Mouse (Mus musculus): ENCODE results near the gene Pde5a. TPM values are rescaled to one million over a fixed set of nuclear protein-coding genes. Genes with fewer than 3 reads are reported as not detected.

The Pde5a gene
- polyA plus RNA-seq, 1 experiment, result 0.62 TPM

- H3K27ac ChIP-seq (ENCODE audit: control insufficient read depth, insufficient read depth, low read depth, low read length), result no peak overlapping the region
- H3K4me3 ChIP-seq (ENCODE audit: control insufficient read depth, low read depth, low read length), result no peak overlapping the region
- H3K36me3 ChIP-seq (ENCODE audit: control insufficient read depth, insufficient read depth, low read length), result no peaks in the 10 kb centered on the region
- H3K27me3 ChIP-seq (ENCODE audit: control insufficient read depth, insufficient read depth, low read length), result no peaks in the 10 kb centered on the region
- peaks cover 3% of the 10 kb centered on the region; the same call in 1 of the 2 replicates for H3K4me1 ChIP-seq (ENCODE audit: control insufficient read depth, insufficient read depth, low read length)
- no peak for TF ChIP-seq CTCF (IDR thresholded peaks at IDR 0.05; ENCODE audit: control insufficient read depth, insufficient read depth, insufficient replicate concordance, low read depth, low read length)
- no peak for TF ChIP-seq POLR2A (IDR thresholded peaks at IDR 0.05; ENCODE audit: control insufficient read depth, low read depth, low read length)
These were observed 71.3 kb downstream of the Pde5a start for GRCm38 (mm10) chr3:122800050-122800449.

- no peak overlapping the region for H3K4me3 ChIP-seq (ENCODE audit: control insufficient read depth, low read depth, low read length)
- H3K27me3 ChIP-seq (ENCODE audit: control insufficient read depth, insufficient read depth, low read length), result no peaks in the 10 kb centered on the region
- no peak overlapping the region for H3K27ac ChIP-seq (ENCODE audit: control insufficient read depth, insufficient read depth, low read depth, low read length)
- no peak for TF ChIP-seq CTCF (IDR thresholded peaks at IDR 0.05; ENCODE audit: control insufficient read depth, insufficient read depth, insufficient replicate concordance, low read depth, low read length)
- TF ChIP-seq POLR2A (IDR thresholded peaks at IDR 0.05; ENCODE audit: control insufficient read depth, low read depth, low read length), result no peak
- no peaks in the 10 kb centered on the region for H3K36me3 ChIP-seq (ENCODE audit: control insufficient read depth, insufficient read depth, low read length)
- H3K4me1 ChIP-seq (ENCODE audit: control insufficient read depth, insufficient read depth, low read length), result peaks cover 3% of the 10 kb centered on the region; the same call in 1 of the 2 replicates
These were observed 72.0 kb downstream of the Pde5a start for GRCm38 (mm10) chr3:122800553-122801435.

- Histone ChIP-seq H3K4me1 (ENCODE audit: control insufficient read depth, insufficient read depth, low read length) (peaks cover 3% of the 10 kb centered on the region; the same call in 1 of the 2 replicates), H3K27ac (ENCODE audit: control insufficient read depth, insufficient read depth, low read depth, low read length) (no peak overlapping the region), H3K27me3 (ENCODE audit: control insufficient read depth, insufficient read depth, low read length) (no peaks in the 10 kb centered on the region), H3K4me3 (ENCODE audit: control insufficient read depth, low read depth, low read length) (peak overlapping the region; percentile 79), H3K36me3 (ENCODE audit: control insufficient read depth, insufficient read depth, low read length) (no peaks in the 10 kb centered on the region)
- TF ChIP-seq POLR2A (IDR thresholded peaks at IDR 0.05; ENCODE audit: control insufficient read depth, low read depth, low read length) (peak; percentile 49; the same call in 1 of the 2 replicates), CTCF (IDR thresholded peaks at IDR 0.05; ENCODE audit: control insufficient read depth, insufficient read depth, insufficient replicate concordance, low read depth, low read length) (no peak)
These were observed 72.9 kb downstream of the Pde5a start for GRCm38 (mm10) chr3:122801436-122802221.

GRCm38 (mm10) chr3:122807313-122807712, 78.6 kb downstream of the Pde5a start:
- H3K4me3 ChIP-seq (ENCODE audit: control insufficient read depth, low read depth, low read length), result no peak overlapping the region
- TF ChIP-seq CTCF (IDR thresholded peaks at IDR 0.05; ENCODE audit: control insufficient read depth, insufficient read depth, insufficient replicate concordance, low read depth, low read length) (no peak), POLR2A (IDR thresholded peaks at IDR 0.05; ENCODE audit: control insufficient read depth, low read depth, low read length) (no peak)
- no peaks in the 10 kb centered on the region for H3K27me3 ChIP-seq (ENCODE audit: control insufficient read depth, insufficient read depth, low read length)
- no peak overlapping the region for H3K27ac ChIP-seq (ENCODE audit: control insufficient read depth, insufficient read depth, low read depth, low read length)
- H3K4me1 ChIP-seq (ENCODE audit: control insufficient read depth, insufficient read depth, low read length), result no peaks in the 10 kb centered on the region
- no peaks in the 10 kb centered on the region for H3K36me3 ChIP-seq (ENCODE audit: control insufficient read depth, insufficient read depth, low read length)

GRCm38 (mm10) chr3:122810090-122810863, 81.5 kb downstream of the Pde5a start:
- TF ChIP-seq CTCF (IDR thresholded peaks at IDR 0.05; ENCODE audit: control insufficient read depth, insufficient read depth, insufficient replicate concordance, low read depth, low read length) (no peak), POLR2A (IDR thresholded peaks at IDR 0.05; ENCODE audit: control insufficient read depth, low read depth, low read length) (no peak)

GRCm38 (mm10) chr3:122810986-122811385, 82.2 kb downstream of the Pde5a start:
- no peaks in the 10 kb centered on the region for H3K36me3 ChIP-seq (ENCODE audit: control insufficient read depth, insufficient read depth, low read length)
- peaks cover 2% of the 10 kb centered on the region; the same call in 1 of the 2 replicates for H3K4me1 ChIP-seq (ENCODE audit: control insufficient read depth, insufficient read depth, low read length)
- H3K27me3 ChIP-seq (ENCODE audit: control insufficient read depth, insufficient read depth, low read length), result no peaks in the 10 kb centered on the region
- no peak overlapping the region for H3K4me3 ChIP-seq (ENCODE audit: control insufficient read depth, low read depth, low read length)
- no peak for TF ChIP-seq POLR2A (IDR thresholded peaks at IDR 0.05; ENCODE audit: control insufficient read depth, low read depth, low read length)
- no peak for TF ChIP-seq CTCF (IDR thresholded peaks at IDR 0.05; ENCODE audit: control insufficient read depth, insufficient read depth, insufficient replicate concordance, low read depth, low read length)
- no peak overlapping the region for H3K27ac ChIP-seq (ENCODE audit: control insufficient read depth, insufficient read depth, low read depth, low read length)

More at GRCm38 (mm10) chr3:122810090-122810863, 81.5 kb downstream of the Pde5a start:
- Histone ChIP-seq H3K27me3 (ENCODE audit: control insufficient read depth, insufficient read depth, low read length) (no peaks in the 10 kb centered on the region), H3K36me3 (ENCODE audit: control insufficient read depth, insufficient read depth, low read length) (no peaks in the 10 kb centered on the region), H3K4me3 (ENCODE audit: control insufficient read depth, low read depth, low read length) (no peak overlapping the region), H3K4me1 (ENCODE audit: control insufficient read depth, insufficient read depth, low read length) (peaks cover 2% of the 10 kb centered on the region; the same call in 1 of the 2 replicates), H3K27ac (ENCODE audit: control insufficient read depth, insufficient read depth, low read depth, low read length) (no peak overlapping the region)
